Mouse (Mus musculus) induced T-regulatory cell, adult 2 months (primary cell): ENCODE data around the gene Phkg2.
"Not testable (repeated sequence)": the region's sequence is repeated elsewhere in the genome, so short reads cannot be mapped to it uniquely, and the experiment has no call there.

Experiments used
- DNase-seq: peaks from one replicate; pipeline ENCODE4 v3.0.0-alpha.2; 2012; ENCODE audit warnings: low read depth

Phkg2 gene

GRCm38 (mm10) chr7:127602903-127603302, 29.8 kb downstream of the Phkg2 start:
- no peak for DNase-seq

GRCm38 (mm10) chr7:127604256-127604655, 31.1 kb downstream of the Phkg2 start:
- DNase-seq: no peak

- DNase-seq: no peak
Measured at GRCm38 (mm10) chr7:127607150-127607549, 34.0 kb downstream of the Phkg2 start.

- DNase-seq: no peak
Measured at GRCm38 (mm10) chr7:127611011-127611410, 37.9 kb downstream of the Phkg2 start.

- no peak for DNase-seq
Measured at GRCm38 (mm10) chr7:127611561-127611960, 38.4 kb downstream of the Phkg2 start.

GRCm38 (mm10) chr7:127613501-127613900, 40.4 kb downstream of the Phkg2 start:
- DNase-seq: no peak

GRCm38 (mm10) chr7:127614091-127614490, 41.0 kb downstream of the Phkg2 start:
- DNase-seq: no peak

- peak; percentile 33 for DNase-seq
Measured at GRCm38 (mm10) chr7:127614511-127614890, 41.4 kb downstream of the Phkg2 start.

- DNase-seq: peak; percentile 37
Measured at GRCm38 (mm10) chr7:127614891-127615843, 42.0 kb downstream of the Phkg2 start, which contains the start of gene Zfp629. Gene Zfp629 (minus strand): TSS chr7:127615797.

GRCm38 (mm10) chr7:127616336-127616735, 43.2 kb downstream of the Phkg2 start:
- no peak for DNase-seq

- DNase-seq: no peak
Measured at GRCm38 (mm10) chr7:127616881-127617280, 43.7 kb downstream of the Phkg2 start.

GRCm38 (mm10) chr7:127617962-127618361, 44.8 kb downstream of the Phkg2 start:
- no peak for DNase-seq

GRCm38 (mm10) chr7:127618402-127618801, 45.3 kb downstream of the Phkg2 start:
- not testable (repeated sequence) for DNase-seq

- no peak for DNase-seq
Measured at GRCm38 (mm10) chr7:127626039-127626438, 52.9 kb downstream of the Phkg2 start.

- no peak for DNase-seq
Measured at GRCm38 (mm10) chr7:127626471-127626870, 53.3 kb downstream of the Phkg2 start.

- peak; percentile 63 for DNase-seq
Measured at GRCm38 (mm10) chr7:127628646-127629045, 55.5 kb downstream of the Phkg2 start.

GRCm38 (mm10) chr7:127631416-127631815, 58.3 kb downstream of the Phkg2 start:
- no peak for DNase-seq
